Mouse (Mus musculus): ENCODE data around the gene Ankle1. TPM values are rescaled to one million over a fixed set of nuclear protein-coding genes. Genes with fewer than 3 reads are reported as not detected.

The Ankle1 gene
- polyA plus RNA-seq, 1 experiment from 2014 or later, result 27.6 TPM

Other genes starting within 250 kb of the Ankle1 start
- 14.5 and 16.3 TPM in 2 replicates for gene Myo9b, start 133.3 kb upstream of the Ankle1 start, polyA plus RNA-seq (2015; fragmentation: Nextera tagmentation; extraction: Ambion mirVana)
- 126 and 154 TPM in 2 replicates for gene Haus8, start 133.1 kb upstream of the Ankle1 start, polyA plus RNA-seq (2015; fragmentation: Nextera tagmentation; extraction: Ambion mirVana)
- gene Use1, start 39.2 kb upstream of the Ankle1 start, polyA plus RNA-seq (2015; fragmentation: Nextera tagmentation; extraction: Ambion mirVana), result 69.1 and 78.1 TPM in 2 replicates
- 4.3 and 4.4 TPM in 2 replicates for gene Ocel1, start 34.7 kb upstream of the Ankle1 start, polyA plus RNA-seq (2015; fragmentation: Nextera tagmentation; extraction: Ambion mirVana)
- gene Nr2f6, start 24.1 kb upstream of the Ankle1 start, polyA plus RNA-seq (2015; fragmentation: Nextera tagmentation; extraction: Ambion mirVana), result 36.6 and 40.9 TPM in 2 replicates
- gene Ushbp1, start 10.2 kb upstream of the Ankle1 start, polyA plus RNA-seq (2015; fragmentation: Nextera tagmentation; extraction: Ambion mirVana), result 9.2 and 10.2 TPM in 2 replicates
- gene Babam1, start 9.1 kb upstream of the Ankle1 start, polyA plus RNA-seq (2015; fragmentation: Nextera tagmentation; extraction: Ambion mirVana), result 89.7 and 91.8 TPM in 2 replicates
- 33.0 and 35.5 TPM in 2 replicates for gene Abhd8, start 57.6 kb downstream of the Ankle1 start, polyA plus RNA-seq (2015; fragmentation: Nextera tagmentation; extraction: Ambion mirVana)
- 165 and 186 TPM in 2 replicates for gene Mrpl34, start 58.9 kb downstream of the Ankle1 start, polyA plus RNA-seq (2015; fragmentation: Nextera tagmentation; extraction: Ambion mirVana)
- 75.6 and 87.1 TPM in 2 replicates for gene Dda1, start 63.2 kb downstream of the Ankle1 start, polyA plus RNA-seq (2015; fragmentation: Nextera tagmentation; extraction: Ambion mirVana)
- 0.63 and 0.78 TPM in 2 replicates for gene Ano8, start 80.0 kb downstream of the Ankle1 start, polyA plus RNA-seq (2015; fragmentation: Nextera tagmentation; extraction: Ambion mirVana)
- 11.6 and 12.6 TPM in 2 replicates for gene Gtpbp3, start 82.1 kb downstream of the Ankle1 start, polyA plus RNA-seq (2015; fragmentation: Nextera tagmentation; extraction: Ambion mirVana)
- 133 and 135 TPM in 2 replicates for gene Plvap, start 105.7 kb downstream of the Ankle1 start, polyA plus RNA-seq (2015; fragmentation: Nextera tagmentation; extraction: Ambion mirVana)
- 0.48 and 0.65 TPM in 2 replicates for gene Ccdc194, start 119.7 kb downstream of the Ankle1 start, polyA plus RNA-seq (2015; fragmentation: Nextera tagmentation; extraction: Ambion mirVana)
- 34.0 and 39.5 TPM in 2 replicates for gene Bst2, start 131.4 kb downstream of the Ankle1 start, polyA plus RNA-seq (2015; fragmentation: Nextera tagmentation; extraction: Ambion mirVana)
- gene Mvb12a, start 136.9 kb downstream of the Ankle1 start, polyA plus RNA-seq (2015; fragmentation: Nextera tagmentation; extraction: Ambion mirVana), result 58.8 and 59.5 TPM in 2 replicates
- gene Tmem221, start 152.9 kb downstream of the Ankle1 start, polyA plus RNA-seq (2015; fragmentation: Nextera tagmentation; extraction: Ambion mirVana), result 0.27 and 0.41 TPM in 2 replicates
- not detected in 2 replicates for gene Nxnl1, start 160.6 kb downstream of the Ankle1 start, polyA plus RNA-seq (2015; fragmentation: Nextera tagmentation; extraction: Ambion mirVana)
- 18.2 and 18.3 TPM in 2 replicates for gene Slc27a1, start 162.9 kb downstream of the Ankle1 start, polyA plus RNA-seq (2015; fragmentation: Nextera tagmentation; extraction: Ambion mirVana)
- gene Pgls, start 186.2 kb downstream of the Ankle1 start, polyA plus RNA-seq (2015; fragmentation: Nextera tagmentation; extraction: Ambion mirVana), result 169 and 172 TPM in 2 replicates
- gene Fam129c, start 191.6 kb downstream of the Ankle1 start, polyA plus RNA-seq (2015; fragmentation: Nextera tagmentation; extraction: Ambion mirVana), result 1.2 and 1.8 TPM in 2 replicates
- gene Colgalt1, start 205.0 kb downstream of the Ankle1 start, polyA plus RNA-seq (2015; fragmentation: Nextera tagmentation; extraction: Ambion mirVana), result 54.8 and 58.3 TPM in 2 replicates